Mouse (Mus musculus): ENCODE data around the gene S100a13. TPM values are rescaled to one million over a fixed set of nuclear protein-coding genes. Genes with fewer than 3 reads are reported as not detected.

Gene S100a13
- total RNA-seq (2021) = 10 to 100 TPM; 28.4 to 30.9 TPM
- long read RNA-seq, partial matches to known transcripts = 44 of 48 reads
- long read RNA-seq, other reads (novel, unspliced or antisense) = 4 of 48 reads

GRCm38 (mm10) chr3:90513796-90514590 lies at the start of gene S100a13, which contains the start of gene S100a1:
Gene S100a13, plus strand, starts transcription at chr3:90514435.
Gene S100a1, minus strand, starts transcription at chr3:90514392.
- DNase-seq (ENCODE audit: low spot score in 2 of 2) = peak; percentile 42 to 70

- DNase-seq (ENCODE audit: low spot score in 2 of 2) = no peak
Observed at GRCm38 (mm10) chr3:90464552-90465080, 49.6 kb upstream of the S100a13 start.

GRCm38 (mm10) chr3:90465081-90465685 lies 49.1 kb upstream of the S100a13 start:
- DNase-seq (ENCODE audit: low spot score in 2 of 2) = peak; percentile 34 to 44

- DNase-seq (ENCODE audit: low spot score in 2 of 2) = peak in 1 of 2 experiments; percentile 30
Observed at GRCm38 (mm10) chr3:90465686-90466310, 48.4 kb upstream of the S100a13 start, which contains the start of gene Npr1. Gene Npr1, minus strand, starts transcription at chr3:90465866.

GRCm38 (mm10) chr3:90466311-90466766 lies 47.9 kb upstream of the S100a13 start:
- peak; percentile 51 to 68 for DNase-seq (ENCODE audit: low spot score in 2 of 2)

- no peak for DNase-seq (ENCODE audit: low spot score in 2 of 2)
Observed at GRCm38 (mm10) chr3:90467618-90468300, 46.5 kb upstream of the S100a13 start.

GRCm38 (mm10) chr3:90472213-90472612 lies 42.0 kb upstream of the S100a13 start:
- peak in 1 of 2 experiments; percentile 40 for DNase-seq (ENCODE audit: low spot score in 2 of 2)

GRCm38 (mm10) chr3:90475151-90475830 lies 38.9 kb upstream of the S100a13 start:
- no peak for DNase-seq (ENCODE audit: low spot score in 2 of 2)

- DNase-seq (ENCODE audit: low spot score in 2 of 2) = peak; percentile 96
Observed at GRCm38 (mm10) chr3:90475831-90476611, 38.2 kb upstream of the S100a13 start, which contains the start of gene Ilf2. Gene Ilf2, plus strand, starts transcription at chr3:90476126.

- DNase-seq (ENCODE audit: low spot score in 2 of 2) = no peak
Observed at GRCm38 (mm10) chr3:90486998-90487397, 27.2 kb upstream of the S100a13 start.

GRCm38 (mm10) chr3:90488576-90488975 lies 25.7 kb upstream of the S100a13 start:
- no peak for DNase-seq (ENCODE audit: low spot score in 2 of 2)

GRCm38 (mm10) chr3:90490696-90491256 lies 23.5 kb upstream of the S100a13 start, which contains the start of gene Snapin:
Gene Snapin, minus strand, starts transcription at chr3:90491033.
- peak; percentile 96 to 98 for DNase-seq (ENCODE audit: low spot score in 2 of 2)

- DNase-seq (ENCODE audit: low spot score in 2 of 2) = peak in 1 of 2 experiments; percentile 45
Observed at GRCm38 (mm10) chr3:90491350-90491749, 22.9 kb upstream of the S100a13 start.

GRCm38 (mm10) chr3:90493831-90494540 lies 20.2 kb upstream of the S100a13 start:
- DNase-seq (ENCODE audit: low spot score in 2 of 2) = no peak

GRCm38 (mm10) chr3:90495850-90496525 lies 18.2 kb upstream of the S100a13 start:
- no peak for DNase-seq (ENCODE audit: low spot score in 2 of 2)

- no peak for DNase-seq (ENCODE audit: low spot score in 2 of 2)
Observed at GRCm38 (mm10) chr3:90497597-90497996, 16.6 kb upstream of the S100a13 start.

GRCm38 (mm10) chr3:90503444-90503843 lies 10.8 kb upstream of the S100a13 start:
- DNase-seq (ENCODE audit: low spot score in 2 of 2) = no peak

GRCm38 (mm10) chr3:90505216-90505615 lies 9.0 kb upstream of the S100a13 start:
- no peak for DNase-seq (ENCODE audit: low spot score in 2 of 2)

Measured in layer of hippocampus, postnatal 10 days (tissue).